Mouse (Mus musculus) stomach, embryonic 16.5 days (tissue): ENCODE results near the gene Spdef. TPM values are rescaled to one million over a fixed set of nuclear protein-coding genes. Genes with fewer than 3 reads are reported as not detected.

ENCODE experiments used
- ATAC-seq: fragments of 200-750 bp; cut with Nextera tagmentation; 2 replicates; pipeline ENCODE4 v1.8.0; 2017; ENCODE audit warnings: moderate number of reproducible peaks, moderate TSS enrichment; ENCODE audit not compliant: insufficient read depth, low FRiP score
- H3K27ac ChIP-seq: fragments of 300-500 bp; sonication (generic); 2 replicates; pipeline ENCODE4 v1.5.1; 2014; ENCODE audit warnings: low read length
- H3K27me3 ChIP-seq: fragments of 300-500 bp; sonication (generic); 2 replicates; pipeline ENCODE4 v1.6.1; 2014; ENCODE audit warnings: low read length, control low read depth, mixed read lengths; ENCODE audit not compliant: control insufficient read depth, insufficient read depth
- H3K36me3 ChIP-seq: fragments of 300-500 bp; sonication (generic); 2 replicates; pipeline ENCODE4 v1.6.1; 2014; ENCODE audit warnings: low read length; ENCODE audit not compliant: control insufficient read depth, insufficient read depth
- H3K4me1 ChIP-seq: fragments of 300-500 bp; sonication (generic); 2 replicates; pipeline ENCODE4 v1.6.1; 2014; ENCODE audit warnings: low read length, control low read depth, mixed read lengths; ENCODE audit not compliant: control insufficient read depth, insufficient read depth
- H3K4me2 ChIP-seq: fragments of 300-500 bp; sonication (generic); 2 replicates; pipeline ENCODE4 v1.6.1; 2014; ENCODE audit warnings: low read depth, low read length, mixed read lengths
- H3K4me3 ChIP-seq: fragments of 300-500 bp; sonication (generic); replicated peaks from 2 replicates; pipeline ENCODE4 v1.5.1; 2014; ENCODE audit warnings: mild to moderate bottlenecking, low read length
- H3K9ac ChIP-seq: fragments of 300-500 bp; sonication (generic); 2 replicates; pipeline ENCODE4 v1.6.1; 2014; ENCODE audit warnings: low read length
- H3K9me3 ChIP-seq: fragments of 300-500 bp; sonication (generic); replicated peaks from 2 replicates; pipeline ENCODE4 v1.6.1; 2016; ENCODE audit warnings: low read length, control low read depth; ENCODE audit not compliant: control insufficient read depth
- WGBS: fragments of 180-500 bp; shearing (Covaris S2); extraction: QIAGEN DNeasy Blood & Tissue Kit; methylation state at CpG from one replicate; pipeline ENCODE4 v1.1.7; 2014; 5-methylcytosine and 5-hydroxymethylcytosine counted together
- polyA plus RNA-seq: library from polyadenylated mRNA; unstranded; fragments of >200 nt; fragmentation: Nextera tagmentation; extraction: Ambion mirVana; gene quantifications from 2 replicates; pipeline ENCODE4 v1.2.1, GENCODE M21; 2015

Spdef gene
- 22.5 and 28.4 TPM in 2 replicates for polyA plus RNA-seq

DNA sequence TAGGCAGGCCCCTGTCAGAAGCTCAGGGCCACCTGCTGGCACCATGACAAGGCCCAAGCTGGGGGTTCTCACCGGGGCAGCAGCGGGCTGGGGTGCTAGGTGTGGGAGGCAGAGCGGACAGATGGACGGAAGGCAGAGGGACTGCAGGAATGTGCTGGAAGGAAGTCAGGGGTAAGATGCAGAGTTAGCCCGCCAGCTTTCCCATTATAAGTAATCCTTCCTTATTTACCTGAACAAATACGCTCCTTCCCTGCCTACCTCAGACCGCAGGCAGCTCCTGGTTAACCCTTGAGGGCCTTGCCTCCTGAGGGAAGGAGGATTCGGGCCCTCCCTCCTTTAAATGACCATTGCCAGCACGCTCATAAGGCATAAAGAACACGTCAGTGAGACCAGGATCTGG, at the start of gene Spdef:
TSS of gene Spdef (minus strand) at position 186 of the 400 bp plus-strand sequence.
- Histone ChIP-seq H3K9me3 (no peaks in the 10 kb centered on the region), H3K27ac (peak within 1 kb of the TSS; percentile 43), H3K36me3 (no peaks in the 10 kb centered on the region), H3K4me2 (peak within 1 kb of the TSS; percentile 43), H3K4me3 (peak within 1 kb of the TSS; percentile 41), H3K27me3 (no peaks in the 10 kb centered on the region), H3K9ac (peak within 1 kb of the TSS; percentile 62), H3K4me1 (peaks cover 20% of the 10 kb centered on the region)
- 53% methylated on average over 10 of the region's 10 CpGs for WGBS
- 0 out of 2 replicates have a peak, but pooled peaks have one; percentile 18 for ATAC-seq

DNA sequence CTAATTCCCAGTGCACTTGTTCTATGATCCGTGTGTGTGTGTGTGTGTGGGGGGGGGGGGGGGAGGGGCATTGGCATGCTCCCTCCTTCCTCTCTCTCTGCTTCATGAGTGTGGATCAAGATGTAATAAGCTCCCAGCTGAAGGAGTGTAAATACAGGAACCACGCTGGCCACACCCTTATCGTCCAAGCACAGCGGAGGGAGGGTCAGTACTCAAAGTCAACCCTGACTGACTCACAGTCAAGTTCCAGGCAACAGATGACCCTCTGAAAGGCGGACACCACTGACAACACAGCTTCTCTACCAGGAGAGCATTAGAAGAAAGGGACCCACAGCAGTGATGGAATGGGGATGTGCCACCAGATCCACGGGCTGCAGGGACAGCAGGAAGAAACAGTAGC, 49.1 kb upstream of the Spdef start:
- Histone ChIP-seq H3K4me3 (no peak overlapping the region), H3K9ac (no peak overlapping the region), H3K4me2 (no peak overlapping the region), H3K27me3 (no peaks in the 10 kb centered on the region), H3K27ac (0 out of 2 replicates have a peak overlapping the region, but pooled peaks have one; percentile 10), H3K36me3 (no peaks in the 10 kb centered on the region), H3K4me1 (peaks cover 4% of the 10 kb centered on the region; the same call in 1 of the 2 replicates), H3K9me3 (no peaks in the 10 kb centered on the region)
- WGBS: 58% methylated on average over 6 of the region's 6 CpGs
- ATAC-seq: peak; percentile 66; the same call in 1 of the 2 replicates

GRCm38 (mm10) chr17:27774198-27774597, 45.4 kb upstream of the Spdef start:
- Histone ChIP-seq H3K9me3 (no peaks in the 10 kb centered on the region), H3K4me3 (no peak overlapping the region), H3K9ac (no peak overlapping the region), H3K4me1 (peaks cover 4% of the 10 kb centered on the region; the same call in 1 of the 2 replicates), H3K36me3 (no peaks in the 10 kb centered on the region), H3K27ac (no peak overlapping the region), H3K4me2 (no peak overlapping the region), H3K27me3 (no peaks in the 10 kb centered on the region)
- 85% methylated on average over 3 of the region's 3 CpGs for WGBS
- no peak for ATAC-seq

- no peak overlapping the region for H3K9ac ChIP-seq
- H3K27ac ChIP-seq: no peak overlapping the region
- H3K4me2 ChIP-seq: no peak overlapping the region
- H3K4me3 ChIP-seq: no peak overlapping the region
- no peak for ATAC-seq
- H3K9me3 ChIP-seq: no peaks in the 10 kb centered on the region
- H3K36me3 ChIP-seq: no peaks in the 10 kb centered on the region; the same call in 1 of the 2 replicates
- H3K27me3 ChIP-seq: no peaks in the 10 kb centered on the region
- WGBS: 82% methylated on average over 6 of the region's 6 CpGs
- no peaks in the 10 kb centered on the region for H3K4me1 ChIP-seq
Observed at GRCm38 (mm10) chr17:27771616-27772015, 42.9 kb upstream of the Spdef start.

DNA sequence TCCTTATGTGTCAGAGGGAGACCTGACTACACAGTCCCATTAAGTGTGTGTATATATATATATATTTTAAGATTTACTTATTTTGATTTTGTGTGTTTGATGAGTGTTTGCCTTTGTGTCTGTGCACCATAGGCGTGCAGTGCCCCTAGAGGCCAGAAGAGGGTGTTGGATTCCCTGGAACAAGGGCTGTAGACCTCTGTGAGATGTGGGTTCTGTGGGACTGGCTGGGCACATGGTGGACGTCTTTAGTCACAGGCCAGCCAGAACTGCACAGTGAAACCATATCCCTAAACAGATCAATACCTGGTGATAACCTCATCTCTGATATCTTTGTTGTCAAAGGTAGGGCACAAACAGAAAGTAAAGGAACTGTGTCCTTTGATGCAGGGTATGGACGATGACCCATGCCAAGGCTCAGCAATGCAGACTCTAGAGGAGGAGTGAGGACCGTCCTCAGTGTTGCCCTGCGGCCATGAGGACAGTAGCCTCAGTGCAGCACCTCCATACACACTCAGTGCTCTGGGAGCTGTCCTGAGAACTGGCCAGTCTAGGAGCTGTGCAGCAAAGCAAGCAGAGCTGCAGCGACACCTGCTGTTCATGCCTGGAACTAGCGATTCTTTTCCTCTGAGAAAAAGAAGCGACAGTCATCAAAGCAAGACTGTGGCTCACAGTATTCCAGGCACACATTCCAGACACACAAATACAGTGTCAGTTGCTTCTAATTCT, 40.2 kb upstream of the Spdef start:
- Histone ChIP-seq H3K4me3 (no peak overlapping the region), H3K9ac (no peak overlapping the region), H3K27me3 (no peaks in the 10 kb centered on the region), H3K27ac (no peak overlapping the region), H3K9me3 (peaks cover 5% of the 10 kb centered on the region), H3K36me3 (peaks cover 17% of the 10 kb centered on the region), H3K4me2 (no peak overlapping the region), H3K4me1 (no peaks in the 10 kb centered on the region)
- ATAC-seq: peak; percentile 50; the same call in 1 of the 2 replicates
- 60% methylated on average over 8 of the region's 8 CpGs for WGBS

- peaks cover 17% of the 10 kb centered on the region for H3K36me3 ChIP-seq
- 80% methylated on average over 12 of the region's 12 CpGs for WGBS
- H3K9me3 ChIP-seq: peaks cover 5% of the 10 kb centered on the region
- no peak overlapping the region for H3K9ac ChIP-seq
- no peak overlapping the region for H3K4me3 ChIP-seq
- no peaks in the 10 kb centered on the region for H3K4me1 ChIP-seq
- no peak overlapping the region for H3K27ac ChIP-seq
- ATAC-seq: no peak
- H3K4me2 ChIP-seq: no peak overlapping the region
- H3K27me3 ChIP-seq: no peaks in the 10 kb centered on the region
Observed at GRCm38 (mm10) chr17:27767543-27767942, 38.8 kb upstream of the Spdef start.

- Histone ChIP-seq H3K27me3 (no peaks in the 10 kb centered on the region), H3K4me2 (no peak overlapping the region), H3K4me3 (no peak overlapping the region), H3K9me3 (peaks cover 5% of the 10 kb centered on the region), H3K36me3 (peaks cover 17% of the 10 kb centered on the region), H3K9ac (no peak overlapping the region), H3K4me1 (no peaks in the 10 kb centered on the region), H3K27ac (no peak overlapping the region)
- no peak for ATAC-seq
- 85% methylated on average over 5 of the region's 5 CpGs for WGBS
Observed at GRCm38 (mm10) chr17:27767120-27767519, 38.4 kb upstream of the Spdef start.

DNA sequence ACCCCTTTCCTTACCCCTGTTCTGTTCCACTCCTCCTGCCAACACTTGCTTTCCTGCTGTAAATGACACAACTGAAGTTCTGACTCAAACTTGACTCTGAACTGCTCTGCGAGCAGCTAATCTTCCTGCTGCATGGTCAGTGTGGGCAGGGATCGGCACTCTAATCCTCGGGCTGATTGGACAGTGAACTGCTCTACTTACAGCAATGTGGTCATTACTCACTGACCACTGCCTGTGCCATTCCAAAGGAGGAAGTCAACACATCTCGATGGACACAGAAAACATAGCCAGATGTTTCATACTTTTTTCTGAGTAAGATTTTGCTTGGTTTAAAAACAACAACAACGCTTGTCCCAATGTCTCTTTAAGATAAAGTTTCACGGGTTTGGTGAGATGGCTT, 36.3 kb upstream of the Spdef start:
- Histone ChIP-seq H3K27me3 (no peaks in the 10 kb centered on the region), H3K4me3 (no peak overlapping the region), H3K27ac (no peak overlapping the region), H3K9ac (no peak overlapping the region), H3K9me3 (peaks cover 5% of the 10 kb centered on the region), H3K36me3 (peaks cover 17% of the 10 kb centered on the region), H3K4me2 (no peak overlapping the region), H3K4me1 (0 out of 2 replicates have a peak, but pooled peaks cover 7% of the 10 kb centered on the region)
- 96% methylated on average over 6 of the region's 6 CpGs for WGBS
- no peak for ATAC-seq

GRCm38 (mm10) chr17:27764453-27764852, 35.7 kb upstream of the Spdef start:
- no peak overlapping the region for H3K4me2 ChIP-seq
- no peak overlapping the region for H3K4me3 ChIP-seq
- 0 out of 2 replicates have a peak, but pooled peaks cover 10% of the 10 kb centered on the region for H3K4me1 ChIP-seq
- peaks cover 5% of the 10 kb centered on the region for H3K9me3 ChIP-seq
- peaks cover 17% of the 10 kb centered on the region for H3K36me3 ChIP-seq
- 88% methylated on average over 2 of the region's 2 CpGs for WGBS
- H3K27me3 ChIP-seq: no peaks in the 10 kb centered on the region
- H3K27ac ChIP-seq: no peak overlapping the region
- no peak for ATAC-seq
- H3K9ac ChIP-seq: no peak overlapping the region
